Mouse (Mus musculus) thymus, adult 2 months (tissue): ENCODE data around the gene Calcrl. TPM values are rescaled to one million over a fixed set of nuclear protein-coding genes. Genes with fewer than 3 reads are reported as not detected.

ENCODE experiments used
- DNase-seq: peaks from one replicate; pipeline ENCODE4 v3.0.0; 2021
- H3K27ac ChIP-seq: fragments of 200-500 bp; 2 replicates; pipeline ENCODE4 v1.5.1; 2012; ENCODE audit warnings: low read length, control low read depth; ENCODE audit not compliant: control insufficient read depth, insufficient read depth
- H3K27me3 ChIP-seq: fragments of 200-500 bp; 2 replicates; pipeline ENCODE4 v1.6.1; 2012; ENCODE audit warnings: mild to moderate bottlenecking, low read length, moderate library complexity, mixed read lengths; ENCODE audit not compliant: control insufficient read depth, insufficient read depth
- H3K36me3 ChIP-seq: fragments of 200-500 bp; 2 replicates; pipeline ENCODE4 v1.6.1; 2012; ENCODE audit warnings: mild to moderate bottlenecking, low read length, moderate library complexity; ENCODE audit not compliant: control insufficient read depth, insufficient read depth
- H3K4me1 ChIP-seq: fragments of 200-500 bp; replicated peaks from 2 replicates; pipeline ENCODE4 v1.6.1; 2012; ENCODE audit warnings: low read length; ENCODE audit not compliant: control insufficient read depth, insufficient read depth
- H3K4me3 ChIP-seq: fragments of 200-500 bp; 2 replicates; pipeline ENCODE4 v1.5.1; 2012; ENCODE audit warnings: mild to moderate bottlenecking, low read length, control low read depth, moderate library complexity; ENCODE audit not compliant: control insufficient read depth, insufficient read depth
- CTCF ChIP-seq: fragments of 200-500 bp; IDR thresholded peaks from 2 replicates; pipeline ENCODE4 v1.5.1; 2012; ENCODE audit warnings: mild to moderate bottlenecking, control low read depth, low read length, moderate library complexity, borderline replicate concordance; ENCODE audit not compliant: control insufficient read depth, poor library complexity, insufficient read depth; ENCODE audit errors: extremely low read depth
- POLR2A ChIP-seq: fragments of 200-500 bp; IDR thresholded peaks from 2 replicates; pipeline ENCODE4 v1.6.1; 2012; ENCODE audit warnings: mild to moderate bottlenecking, low read length, control low read depth, moderate library complexity; ENCODE audit not compliant: control insufficient read depth, poor library complexity, insufficient read depth; ENCODE audit errors: extremely low read depth
- WGBS: fragments of 180-500 bp; shearing (Covaris S2); methylation state at CpG from one replicate; pipeline ENCODE4 v1.1.7; 2018; 5-methylcytosine and 5-hydroxymethylcytosine counted together
- polyA plus RNA-seq: library from polyadenylated mRNA; depleted of rRNA; stranded (reverse); fragments of >200 nt; gene quantifications from 2 replicates; pipeline ENCODE4 v1.2.3, GENCODE M21; 2012

Calcrl gene
- polyA plus RNA-seq, 1 experiment = 8.7 TPM

DNA sequence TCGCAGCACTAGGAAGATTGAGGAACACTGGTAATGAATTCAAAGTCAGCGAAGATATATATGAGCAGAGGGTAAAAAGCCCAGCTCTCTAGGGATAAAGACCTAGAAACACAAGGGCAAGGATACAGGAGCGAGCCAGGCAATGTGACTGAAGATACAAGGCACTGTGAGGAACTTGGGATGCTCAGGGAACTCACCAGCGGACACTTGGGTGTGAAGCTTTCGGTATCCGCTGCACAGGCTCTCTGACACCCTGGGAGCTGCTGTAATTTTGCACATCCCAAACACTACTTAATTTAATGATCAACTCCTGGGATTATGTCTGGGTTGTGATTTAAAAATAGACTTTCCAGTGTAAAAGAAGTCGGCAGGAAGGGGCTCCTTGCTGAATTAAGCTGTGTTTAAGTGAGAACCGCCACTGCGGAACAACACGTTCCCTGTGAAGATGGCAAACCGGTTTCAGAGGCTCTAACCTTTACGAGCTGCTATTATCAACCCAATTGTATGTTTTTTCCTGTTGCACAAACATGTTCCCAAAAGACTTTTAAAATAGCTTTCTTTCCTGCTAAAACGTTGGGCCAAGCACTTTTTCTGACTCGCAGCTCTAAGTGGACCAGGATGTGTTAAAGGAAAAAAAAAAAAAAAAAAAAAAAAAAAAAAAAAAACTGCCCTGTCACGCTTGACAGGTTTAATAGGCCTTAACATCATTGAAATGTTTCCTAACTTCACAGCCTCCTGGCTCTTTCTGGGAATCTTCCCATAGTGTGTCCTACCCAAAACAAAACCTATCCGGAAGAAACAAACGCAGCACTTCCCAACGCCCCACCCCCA is 38.4 kb downstream of the Calcrl start:
- Histone ChIP-seq H3K4me3 (no peak overlapping the region), H3K27me3 (no peaks in the 10 kb centered on the region), H3K4me1 (no peaks in the 10 kb centered on the region), H3K27ac (no peak overlapping the region), H3K36me3 (no peaks in the 10 kb centered on the region)
- TF ChIP-seq POLR2A (no peak), CTCF (no peak)
- no peak for DNase-seq
- 87% methylated on average over 18 of the region's 18 CpGs for WGBS

DNA sequence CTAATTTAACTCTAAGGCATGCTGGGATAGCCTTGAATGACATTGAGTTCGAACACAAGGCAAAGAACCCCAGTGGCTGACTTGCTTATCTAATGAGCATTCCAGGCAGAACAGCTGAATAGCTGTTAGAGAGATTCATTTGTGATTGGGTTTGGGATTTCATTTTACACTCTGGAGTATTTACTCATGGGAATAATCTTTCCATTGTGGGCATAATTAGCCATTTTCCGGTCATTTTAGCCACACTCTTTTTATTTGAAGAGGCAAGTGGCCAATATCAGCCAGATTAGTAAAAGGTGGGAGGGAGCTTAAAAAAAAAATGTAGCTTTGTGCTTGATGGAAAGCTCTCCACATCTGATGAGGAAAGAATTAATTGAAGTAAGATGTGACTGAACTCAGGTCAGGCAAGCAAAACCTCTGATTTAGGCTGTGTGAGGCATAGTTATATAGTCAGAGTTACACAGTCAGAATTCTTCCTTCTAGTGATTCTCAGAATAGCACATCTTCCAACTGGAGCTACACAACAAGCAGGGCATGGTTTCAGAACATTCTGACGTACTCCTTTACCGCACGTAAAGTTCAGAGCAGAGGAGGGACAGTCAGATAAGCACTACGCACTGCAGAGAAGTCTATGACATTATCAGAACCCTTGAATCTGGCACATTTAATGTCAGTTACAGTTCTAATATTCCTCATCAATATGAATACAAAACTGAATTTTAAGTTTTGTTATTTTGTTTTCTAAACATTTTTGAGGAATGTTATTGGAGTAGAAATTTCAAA is 40.1 kb downstream of the Calcrl start:
- Histone ChIP-seq H3K4me1 (no peaks in the 10 kb centered on the region), H3K4me3 (no peak overlapping the region), H3K27ac (no peak overlapping the region), H3K36me3 (no peaks in the 10 kb centered on the region), H3K27me3 (no peaks in the 10 kb centered on the region)
- no peak for TF ChIP-seq CTCF
- no peak for TF ChIP-seq POLR2A
- 97% methylated on average over 6 of the region's 6 CpGs for WGBS
- DNase-seq = no peak

DNA sequence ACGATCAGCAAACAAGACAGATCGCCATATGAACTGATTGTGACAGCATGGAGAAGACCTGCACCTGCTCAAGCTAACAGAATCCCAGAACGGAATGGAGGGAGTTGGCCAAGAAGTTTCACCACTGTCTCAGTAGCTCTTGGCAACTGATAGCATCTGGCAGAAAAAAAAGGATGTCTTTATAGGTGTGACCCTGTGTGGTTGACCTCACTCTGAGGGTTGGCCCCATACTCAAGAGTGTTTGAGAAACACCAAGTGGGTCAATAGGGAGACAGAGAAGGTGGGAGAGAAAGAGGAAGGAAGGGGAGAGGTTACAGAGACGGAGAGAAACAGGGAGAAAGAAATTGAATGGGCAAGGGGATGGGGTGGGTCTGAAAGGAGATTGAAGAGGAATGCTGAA is 41.4 kb downstream of the Calcrl start:
- TF ChIP-seq POLR2A (no peak), CTCF (no peak)
- no peak overlapping the region for H3K4me3 ChIP-seq
- no peaks in the 10 kb centered on the region for H3K4me1 ChIP-seq
- 48% methylated on average over 4 of the region's 4 CpGs for WGBS
- no peaks in the 10 kb centered on the region for H3K36me3 ChIP-seq
- no peaks in the 10 kb centered on the region for H3K27me3 ChIP-seq
- H3K27ac ChIP-seq = no peak overlapping the region
- DNase-seq = no peak

DNA sequence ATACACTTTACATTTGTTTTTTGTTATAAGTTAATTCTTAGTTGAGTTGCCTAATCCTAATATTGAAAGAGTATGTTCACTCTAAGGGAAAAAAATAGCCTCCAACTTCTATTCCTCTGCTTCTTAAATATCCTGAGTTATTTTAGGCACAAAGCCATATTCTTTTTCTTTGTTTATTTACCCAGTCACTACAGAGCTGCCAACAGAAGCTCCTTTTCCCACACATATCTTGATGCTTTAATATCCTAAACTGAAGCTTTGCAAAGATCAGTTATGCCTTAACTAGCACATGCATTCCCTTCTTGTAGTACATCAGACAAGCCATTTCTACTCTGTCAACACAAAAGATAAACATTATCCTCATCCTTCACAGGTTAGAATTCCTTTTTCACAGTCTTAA is 42.7 kb downstream of the Calcrl start:
- DNase-seq = no peak

DNA sequence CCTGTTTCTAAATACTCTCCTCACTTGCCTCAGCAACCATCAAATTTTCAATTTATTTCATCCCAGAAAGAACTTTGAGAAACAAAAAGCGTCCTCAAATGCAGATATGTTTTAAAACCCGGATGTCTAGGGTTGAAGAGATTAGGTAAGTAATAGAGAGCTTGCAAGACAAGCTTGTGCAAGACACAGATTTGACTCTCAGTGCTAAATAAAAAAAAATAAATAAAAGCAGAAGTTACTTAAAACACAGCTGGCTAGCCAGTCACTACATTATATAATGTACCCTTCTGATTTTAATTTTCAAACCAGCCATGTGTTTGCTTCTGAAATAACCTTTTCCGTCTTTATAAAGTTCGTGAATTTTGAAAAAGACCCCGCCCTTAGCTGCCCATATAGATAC is 43.2 kb downstream of the Calcrl start:
- TF ChIP-seq CTCF = no peak
- no peak for TF ChIP-seq POLR2A
- Histone ChIP-seq H3K27ac (no peak overlapping the region), H3K36me3 (no peaks in the 10 kb centered on the region), H3K4me3 (no peak overlapping the region), H3K27me3 (no peaks in the 10 kb centered on the region), H3K4me1 (no peaks in the 10 kb centered on the region)
- WGBS = 93% methylated on average over 5 of the region's 5 CpGs
- no peak for DNase-seq

More for the DNA sequence above, 42.7 kb downstream of the Calcrl start:
- Histone ChIP-seq H3K36me3 (no peaks in the 10 kb centered on the region), H3K4me1 (no peaks in the 10 kb centered on the region), H3K4me3 (no peak overlapping the region), H3K27me3 (no peaks in the 10 kb centered on the region), H3K27ac (no peak overlapping the region)
- TF ChIP-seq POLR2A = no peak
- TF ChIP-seq CTCF = no peak

DNA sequence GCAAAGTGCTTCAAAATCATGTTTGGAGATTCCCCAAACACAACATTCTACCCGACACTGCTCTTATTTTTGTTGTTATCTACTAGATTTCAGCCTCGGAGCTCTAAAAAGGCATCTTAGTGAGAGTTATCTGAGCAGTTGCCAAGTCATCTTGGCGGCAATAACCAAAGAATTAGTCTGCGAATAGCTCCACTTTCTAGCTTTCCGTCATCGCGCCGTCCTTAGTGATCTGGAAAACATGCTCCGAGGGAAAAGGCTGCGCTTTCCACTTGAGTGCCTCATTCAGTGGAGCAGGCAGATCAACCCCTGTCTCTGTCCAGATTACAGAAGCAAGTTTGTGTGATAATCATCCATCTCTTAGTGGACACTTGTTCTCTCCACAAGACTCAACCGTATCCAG is 44.4 kb downstream of the Calcrl start:
- WGBS = 91% methylated on average over 11 of the region's 11 CpGs
- no peak for DNase-seq
- no peak overlapping the region for H3K27ac ChIP-seq
- H3K4me1 ChIP-seq = no peaks in the 10 kb centered on the region
- no peak overlapping the region for H3K4me3 ChIP-seq
- no peak for TF ChIP-seq CTCF
- TF ChIP-seq POLR2A = no peak
- H3K36me3 ChIP-seq = no peaks in the 10 kb centered on the region; the same call in 1 of the 2 replicates
- no peaks in the 10 kb centered on the region for H3K27me3 ChIP-seq
